Mouse (Mus musculus) frontal cortex, postnatal 25 days (tissue): Measurements from ENCODE around the gene Cep83.
"Not testable (repeated sequence)": the region's sequence is repeated elsewhere in the genome, so short reads cannot be mapped to it uniquely, and the experiment has no call there.

Experiments used
- DNase-seq, 2 experiments: peaks; one replicate each; pipeline ENCODE4 v3.0.0; 2022; ENCODE audit warnings: low spot score in 2 of 2

Cep83 gene

DNA sequence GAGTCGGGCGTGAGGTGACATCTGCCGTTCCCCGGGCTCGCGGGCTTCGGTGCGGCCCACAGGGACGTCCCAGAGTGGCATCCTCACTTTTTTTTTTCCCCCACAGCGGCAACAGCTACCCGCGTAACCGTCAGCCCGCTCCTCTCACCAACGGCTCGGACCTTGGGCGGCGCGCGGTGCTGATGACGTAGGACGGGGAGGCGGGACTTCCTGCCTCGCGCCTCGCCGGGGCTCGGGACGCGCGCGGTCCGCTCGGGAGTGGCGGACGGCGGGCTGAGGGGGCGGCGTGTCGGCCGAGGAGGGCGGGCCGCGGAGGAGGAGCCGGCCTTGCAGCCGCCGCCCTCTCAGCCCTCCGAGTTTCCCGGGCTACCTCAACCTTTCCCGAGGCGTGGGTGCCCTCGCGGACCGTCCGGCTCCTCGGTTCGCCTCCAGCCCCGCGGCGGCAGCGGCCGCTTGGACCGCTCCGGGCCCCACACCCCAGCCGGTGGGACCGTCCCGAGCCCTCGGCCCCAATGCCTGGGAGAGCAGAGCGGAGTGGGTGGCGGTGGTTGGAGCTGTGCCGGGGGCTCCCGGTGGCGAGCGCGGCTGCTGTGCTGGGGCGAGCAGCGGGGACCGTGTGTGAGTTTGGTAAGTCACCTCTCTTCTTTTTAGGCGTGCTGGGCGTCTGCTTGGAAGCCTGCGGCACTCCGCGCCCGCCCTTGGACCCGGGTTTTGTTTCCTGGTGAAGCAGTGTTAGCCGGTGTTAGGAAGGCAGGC is at the start of gene Cep83:
Gene Cep83, plus strand, starts transcription at position 235 of the 756 bp plus-strand sequence.
- DNase-seq, result peak; percentile 77 to 87

DNA sequence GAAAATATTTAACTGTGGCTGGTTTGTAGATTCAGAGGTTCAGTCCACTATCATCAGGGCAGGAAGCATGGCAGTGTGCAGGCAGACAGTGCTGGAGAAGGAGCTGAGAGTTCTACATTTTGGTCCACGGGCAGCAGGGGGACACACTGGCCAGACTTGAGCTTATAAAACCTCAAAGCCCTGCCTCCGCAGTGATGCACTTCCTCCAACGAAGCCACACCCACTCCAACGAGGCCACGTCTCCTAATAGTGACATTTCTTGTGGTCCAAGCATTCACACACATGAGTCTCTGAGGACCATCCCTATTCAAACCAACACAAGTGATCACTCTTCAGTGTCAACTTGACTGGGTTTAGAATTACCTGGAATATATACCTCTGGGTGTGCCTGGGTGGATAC is 49.2 kb upstream of the Cep83 start:
- DNase-seq, result no peak

DNA sequence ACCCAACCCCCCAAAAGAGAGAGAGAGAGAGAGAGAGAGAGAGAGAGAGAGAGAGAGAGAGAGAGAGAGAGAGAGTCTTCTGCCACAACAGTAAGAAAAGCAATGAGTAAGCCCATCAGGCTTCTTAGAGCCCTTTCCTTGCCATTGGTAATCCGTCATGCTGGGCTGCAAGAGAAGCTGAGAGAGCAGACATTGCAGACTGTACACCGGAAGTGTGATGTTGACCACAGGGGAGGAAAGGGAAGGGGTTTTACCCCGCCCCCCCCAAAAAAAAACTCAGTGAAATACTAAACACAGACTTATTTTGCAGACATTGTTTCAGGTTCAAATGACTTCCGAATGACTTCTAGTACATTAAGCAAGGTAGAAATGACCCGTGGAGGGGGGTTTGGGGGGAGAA is 48.4 kb upstream of the Cep83 start:
- DNase-seq, result no peak

DNA sequence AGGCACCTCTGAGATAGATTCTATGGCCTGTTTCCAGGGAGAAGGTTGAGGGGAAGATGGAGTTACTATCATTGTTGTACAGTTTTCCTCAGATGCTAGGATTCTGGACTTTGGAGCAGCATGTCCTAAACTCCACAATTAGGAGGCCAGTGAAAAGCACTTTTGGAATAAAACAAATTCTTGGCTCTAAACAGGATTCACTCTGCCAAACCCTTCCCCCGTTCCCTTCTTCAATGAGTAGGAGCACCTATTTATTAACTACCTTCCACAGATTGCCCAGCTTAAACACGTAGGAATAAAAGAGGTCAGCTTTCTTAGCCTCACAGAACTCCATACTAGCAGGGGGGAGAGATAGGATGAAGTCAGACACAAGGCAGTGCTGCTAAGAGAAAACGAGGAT is 24.4 kb upstream of the Cep83 start:
- DNase-seq, result no peak

DNA sequence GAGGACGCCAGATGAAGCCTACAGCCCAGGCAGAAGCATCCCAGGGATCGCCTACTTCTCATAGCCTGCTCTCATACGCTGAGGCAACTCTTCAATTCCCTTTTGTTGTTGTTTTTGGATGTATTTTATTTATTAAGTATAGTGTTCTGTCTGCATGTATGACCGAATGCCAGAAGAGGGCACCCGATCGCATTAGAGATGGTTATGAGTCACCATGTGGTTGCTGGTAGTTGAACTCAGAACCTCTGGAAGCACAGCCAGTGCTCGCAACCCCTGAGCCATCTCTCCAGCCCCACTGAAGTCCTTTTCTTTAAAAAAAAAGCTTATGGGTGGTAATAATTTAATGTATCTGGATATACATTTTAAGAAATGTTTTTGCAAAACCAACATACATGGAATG is 24.0 kb upstream of the Cep83 start:
- no peak for DNase-seq

DNA sequence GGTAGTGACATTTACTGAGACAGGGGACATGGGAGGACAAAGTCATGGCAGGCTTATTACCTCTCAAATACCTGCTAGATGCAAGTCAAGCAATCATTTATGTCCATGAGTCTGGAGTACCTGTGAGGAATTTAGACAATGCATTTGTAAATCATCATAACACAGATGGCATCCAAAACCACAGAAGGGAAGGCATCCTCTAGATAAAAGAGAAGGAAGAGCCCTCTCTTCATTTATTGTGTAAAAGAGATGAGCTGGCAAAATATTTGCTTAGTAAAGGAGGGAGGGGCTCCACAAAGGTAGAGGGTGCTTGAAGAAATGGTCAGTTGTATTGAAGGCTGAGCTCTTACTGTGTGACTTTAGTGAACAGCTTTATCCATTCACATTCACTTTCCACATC is 20.3 kb upstream of the Cep83 start:
- no peak for DNase-seq

DNA sequence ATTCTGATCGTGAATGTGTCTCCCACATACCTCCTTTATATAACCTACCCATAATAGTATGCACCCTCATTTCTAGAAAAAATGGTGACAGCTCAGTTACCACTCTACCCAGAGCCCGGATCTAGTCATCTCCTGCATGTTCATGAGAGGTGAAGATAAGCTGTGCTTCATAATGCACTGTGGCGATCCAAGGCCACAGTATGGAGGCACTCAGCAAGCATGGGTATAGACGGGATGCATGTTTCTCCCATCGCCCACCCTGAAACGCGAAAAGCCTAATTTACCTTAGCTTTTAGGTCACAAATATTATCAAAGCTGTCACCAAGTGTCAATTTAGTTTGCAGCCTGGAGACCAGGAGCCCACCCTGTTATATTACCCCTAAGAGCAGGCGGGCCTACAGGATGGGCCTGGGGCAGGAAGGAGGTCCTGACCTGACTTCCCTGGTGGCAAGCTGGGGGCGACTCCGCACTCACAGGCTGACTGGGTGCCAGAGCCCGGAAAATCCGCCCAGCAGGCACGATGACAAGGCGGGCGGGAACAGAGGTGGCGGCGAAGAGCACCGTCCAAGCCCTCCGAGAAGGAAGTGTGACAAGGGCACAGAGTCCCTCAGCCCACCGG is 544 bp upstream of the Cep83 start:
- DNase-seq, result peak in 1 of 2 experiments; percentile 18

DNA sequence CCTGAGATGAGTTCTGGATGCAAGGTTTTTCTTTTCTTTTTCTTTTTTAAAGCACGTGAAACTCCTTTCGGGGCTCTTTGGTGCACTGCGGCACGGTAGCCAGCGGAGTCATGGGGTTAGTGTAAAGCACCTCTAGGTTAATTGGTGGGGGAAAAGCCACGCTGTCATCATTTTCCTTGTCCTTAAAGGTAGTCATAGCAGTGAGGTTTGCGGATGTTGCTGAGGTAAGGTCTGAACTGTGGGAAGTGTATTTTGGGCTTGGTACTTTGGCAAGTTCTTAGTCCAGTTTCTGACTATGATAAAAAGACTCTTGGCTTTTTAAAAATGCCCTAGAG is 689 bp downstream of the Cep83 start:
- DNase-seq, result no peak

DNA sequence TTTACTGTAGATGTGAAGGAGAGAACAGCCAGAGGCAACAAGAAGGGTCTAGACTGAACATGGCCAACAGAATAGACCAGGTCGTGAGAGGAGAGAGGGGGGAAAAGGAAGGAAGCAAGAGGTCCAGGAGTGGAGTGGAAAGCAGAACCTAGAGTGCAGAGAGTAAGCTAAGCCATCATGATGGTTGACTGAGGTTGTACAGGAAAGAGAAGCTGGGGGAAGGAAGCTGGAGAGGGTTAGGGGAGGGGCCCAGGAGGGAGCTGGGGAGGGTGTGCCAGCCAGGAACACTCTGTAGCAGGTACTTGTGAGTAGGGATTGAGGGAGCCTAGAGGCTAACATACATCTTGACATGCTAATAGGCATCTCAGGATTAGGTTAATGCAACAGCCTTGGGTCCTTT is 1.9 kb downstream of the Cep83 start:
- DNase-seq, result no peak

DNA sequence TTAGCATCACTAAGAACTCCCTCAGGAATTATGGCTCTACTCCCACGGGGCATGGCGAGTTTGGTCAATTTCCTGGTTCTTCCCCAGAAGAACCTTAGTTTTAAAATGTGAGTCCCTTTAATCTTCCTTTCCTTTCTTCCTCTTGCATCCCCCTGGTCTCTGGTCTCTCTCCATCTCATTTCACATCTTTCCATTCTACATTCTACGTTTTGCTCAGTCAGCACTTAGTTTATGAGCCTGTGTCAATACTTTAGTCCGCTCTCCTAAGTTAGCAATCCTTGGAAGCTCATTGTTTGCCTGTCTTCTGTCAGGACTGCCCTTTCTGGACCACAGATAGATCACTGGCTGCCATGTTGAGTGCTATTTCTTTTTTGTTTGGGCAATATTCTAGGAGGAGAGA is 3.7 kb downstream of the Cep83 start:
- DNase-seq, result no peak

DNA sequence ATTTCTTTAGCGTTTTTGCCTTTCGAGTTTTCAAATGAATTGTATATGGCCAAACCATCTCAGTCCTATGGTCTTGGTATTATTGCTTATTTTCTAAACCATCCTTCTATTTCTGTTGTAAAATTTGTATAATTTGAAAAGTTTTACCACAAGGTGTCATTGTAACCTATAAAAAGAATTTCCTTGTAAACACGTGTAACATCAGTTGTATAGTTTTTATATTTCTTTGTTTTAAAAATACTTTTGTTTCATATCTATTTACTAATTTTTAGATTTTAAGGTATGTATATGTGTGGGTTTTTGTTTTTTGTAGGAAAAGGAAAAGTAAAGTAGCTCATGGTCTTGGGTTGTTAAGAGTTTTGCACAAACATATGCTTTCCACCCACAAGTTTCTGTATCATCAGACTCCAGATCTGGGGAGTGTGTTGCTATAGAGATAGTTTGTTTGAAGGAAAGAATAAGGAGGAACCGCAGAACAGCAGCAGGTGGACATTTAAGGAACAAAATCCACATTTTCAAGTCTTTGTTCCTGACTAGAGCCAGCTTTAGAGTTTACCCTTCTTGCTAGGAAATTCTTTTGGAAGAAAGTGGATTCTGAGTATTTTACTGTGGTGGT is 17.3 kb downstream of the Cep83 start:
- DNase-seq, result no peak

DNA sequence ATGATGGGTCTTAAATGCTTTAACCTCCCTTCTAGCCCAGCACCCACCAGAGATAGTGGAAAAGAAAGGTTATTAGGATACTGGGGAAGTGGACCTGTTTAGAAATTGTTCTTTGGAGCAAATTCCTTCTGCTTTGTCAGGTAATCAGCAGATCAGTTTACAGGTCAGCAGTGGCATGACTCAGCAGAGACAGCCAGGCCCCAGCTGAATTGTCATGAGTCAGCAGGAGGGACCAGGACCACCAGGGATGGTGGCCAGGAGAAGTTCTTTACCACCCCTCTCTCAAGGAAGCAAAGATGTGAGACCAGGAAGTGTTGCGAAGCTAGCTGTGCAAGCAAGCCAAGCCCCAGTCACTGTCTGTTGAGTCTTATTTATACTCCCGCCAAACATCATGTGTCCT is 18.2 kb downstream of the Cep83 start:
- no peak for DNase-seq

DNA sequence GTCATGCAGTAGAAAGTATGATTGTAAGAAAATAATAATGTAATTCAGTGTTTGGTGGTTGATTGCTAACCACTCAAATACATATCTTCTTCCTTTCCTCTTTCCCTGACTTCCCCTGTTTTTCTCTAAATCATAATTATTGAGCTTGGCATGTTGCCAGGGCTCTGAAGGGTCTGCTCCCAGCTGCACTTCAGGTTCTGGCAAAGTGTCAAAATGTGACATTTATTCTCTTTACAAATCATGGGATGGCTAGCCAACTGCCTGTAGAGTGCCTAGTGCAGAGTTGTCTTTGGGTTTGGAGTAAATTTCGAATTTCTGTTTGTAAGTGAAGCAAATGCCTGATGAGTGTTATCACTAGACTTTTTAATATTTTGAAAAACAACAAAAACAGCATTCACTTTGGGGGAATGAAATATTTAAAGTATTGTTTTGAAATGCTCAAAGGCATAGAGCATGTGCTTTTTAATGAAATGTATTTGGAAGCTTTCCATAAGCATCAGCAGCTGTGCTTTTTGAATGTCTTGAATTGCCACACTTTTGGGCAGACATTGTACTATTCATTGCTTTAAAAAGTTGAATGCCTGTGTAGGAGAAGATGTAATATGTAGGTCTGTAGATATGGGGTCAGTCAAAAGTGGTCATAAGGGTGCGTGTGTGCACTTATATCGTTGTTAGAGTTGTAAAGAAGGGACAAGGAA is 21.3 kb downstream of the Cep83 start:
- DNase-seq, result no peak

DNA sequence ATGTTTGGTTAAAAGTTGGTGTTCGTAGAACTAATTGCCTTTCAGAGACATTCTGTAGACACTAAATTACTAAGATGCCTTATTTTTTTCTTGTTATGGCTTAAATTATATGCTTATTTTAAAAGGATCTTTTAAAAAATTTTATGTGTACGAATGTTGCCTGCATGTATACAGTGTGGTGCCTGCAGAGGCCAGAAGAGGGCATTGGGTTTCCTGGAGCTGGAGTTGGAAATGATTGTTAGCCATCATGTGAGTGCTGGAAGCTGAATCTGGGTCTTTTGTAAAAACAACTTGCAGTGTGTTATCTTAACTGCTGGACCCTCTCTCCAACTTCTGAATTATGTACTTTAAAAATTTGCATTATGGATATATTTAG is 21.9 kb downstream of the Cep83 start:
- DNase-seq, result no peak

DNA sequence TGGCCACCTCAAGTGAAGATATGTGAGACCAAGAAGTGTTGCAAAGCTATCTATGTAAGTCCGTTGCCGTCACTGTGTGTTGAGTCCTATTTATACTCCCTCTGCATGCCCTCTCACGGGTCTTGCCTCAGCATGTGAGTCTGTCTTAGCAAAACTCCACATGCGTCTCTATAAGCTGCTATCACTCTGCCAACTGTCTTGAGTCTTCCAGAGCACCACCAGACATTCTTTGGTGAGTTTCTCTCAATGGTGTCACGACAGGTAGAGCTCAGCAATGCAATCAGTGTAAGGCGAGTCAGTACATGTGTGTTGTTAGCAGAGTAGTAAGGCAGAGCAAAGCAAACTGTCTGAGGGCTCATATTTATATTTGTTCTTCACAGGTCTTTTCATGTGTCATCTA is 31.8 kb downstream of the Cep83 start:
- DNase-seq, result no peak

DNA sequence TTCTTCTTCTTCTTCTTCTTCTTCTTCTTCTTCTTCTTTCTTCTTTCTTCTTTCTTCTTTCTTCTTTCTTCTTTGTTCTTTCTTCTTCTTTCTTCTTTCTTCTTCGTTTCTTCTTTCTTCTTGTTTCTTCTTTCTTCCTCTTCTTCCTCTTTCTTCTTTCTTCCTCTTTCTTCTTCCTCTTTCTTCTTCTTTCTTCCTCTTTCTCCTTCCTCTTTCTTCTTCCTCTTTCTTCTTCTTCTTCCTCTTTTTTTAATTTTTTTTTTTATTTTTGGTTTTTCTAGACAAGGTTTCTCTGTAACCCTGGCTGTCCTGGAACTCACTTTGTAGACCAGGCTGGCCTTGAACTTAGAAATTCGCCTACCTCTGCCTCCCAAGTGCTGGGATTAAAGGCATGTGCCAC is 39.6 kb downstream of the Cep83 start:
- DNase-seq, result not testable (repeated sequence)

DNA sequence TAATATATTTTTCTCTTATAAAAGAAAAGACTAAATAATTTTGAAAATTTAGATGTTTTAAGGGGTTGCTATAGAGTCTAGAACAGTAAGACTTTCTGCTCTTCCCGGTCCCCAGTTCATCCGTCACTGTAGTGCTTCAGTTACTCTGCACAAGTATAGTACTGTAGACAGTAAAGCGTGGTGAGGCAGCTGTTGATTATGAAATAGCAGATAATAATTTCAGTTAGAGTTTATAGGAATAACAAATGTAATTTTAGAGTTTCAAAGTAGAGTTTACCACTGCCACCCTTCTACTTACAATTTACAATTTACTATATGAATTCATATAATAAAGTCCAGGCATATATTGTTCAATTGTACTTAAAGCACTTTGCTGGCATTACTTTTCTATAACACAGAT is 42.0 kb downstream of the Cep83 start:
- no peak for DNase-seq

DNA sequence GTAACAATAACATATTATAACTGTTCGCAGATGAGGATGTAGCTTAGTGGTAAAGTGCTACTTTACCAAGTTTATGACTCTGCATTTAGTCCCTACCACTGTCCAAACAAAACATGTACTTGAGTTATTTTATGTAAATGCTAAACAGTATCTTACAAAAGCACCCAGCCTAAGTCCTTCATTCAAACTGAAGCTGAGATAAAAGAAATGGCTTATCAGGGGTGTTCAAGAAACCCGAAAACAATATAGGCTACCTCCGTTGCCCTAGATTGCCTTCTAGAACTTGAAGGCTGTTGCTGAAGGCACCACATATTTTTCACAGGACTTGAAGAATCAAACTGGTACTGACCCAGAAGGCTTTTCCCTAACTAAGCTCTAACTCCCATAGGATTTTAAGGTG is 46.4 kb downstream of the Cep83 start:
- DNase-seq, result no peak

DNA sequence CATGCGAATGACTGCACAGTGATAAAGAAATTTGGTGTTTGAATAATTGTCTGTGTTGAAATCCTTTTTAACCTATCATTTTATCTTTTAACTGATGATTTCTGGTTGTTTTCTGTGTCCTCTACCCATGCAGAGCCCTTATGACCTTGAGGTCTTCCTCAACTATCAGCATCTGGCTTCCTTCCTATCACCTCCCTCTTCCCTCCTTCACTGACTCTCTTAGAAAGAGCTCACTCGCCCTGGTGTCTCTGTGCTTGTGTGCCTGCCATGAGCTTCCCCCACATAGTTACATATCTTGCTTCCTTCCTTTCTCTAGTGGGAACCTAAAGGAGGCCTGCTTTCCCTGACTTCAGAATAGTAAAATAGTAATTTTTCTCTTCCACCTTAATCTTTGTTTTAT is 51.8 kb downstream of the Cep83 start:
- DNase-seq, result no peak

DNA sequence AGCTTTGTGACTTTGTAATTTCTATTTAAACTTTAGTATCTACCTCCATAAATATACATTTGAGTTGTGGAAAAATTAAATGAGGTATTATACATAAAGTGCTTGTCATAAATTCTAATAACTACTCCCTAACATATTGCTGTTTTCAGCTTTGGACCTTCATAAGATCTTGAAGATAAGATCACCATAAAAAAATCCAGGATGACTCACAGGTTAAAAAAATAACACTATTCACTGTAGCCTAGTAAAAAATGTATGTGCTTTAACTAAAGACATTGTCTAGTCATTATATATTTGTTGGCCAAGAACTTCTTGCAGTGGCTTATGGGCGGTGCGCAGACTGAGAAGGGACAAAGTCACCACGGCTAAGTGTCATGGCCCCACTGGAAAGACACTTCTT is 53.0 kb downstream of the Cep83 start:
- DNase-seq, result no peak

DNA sequence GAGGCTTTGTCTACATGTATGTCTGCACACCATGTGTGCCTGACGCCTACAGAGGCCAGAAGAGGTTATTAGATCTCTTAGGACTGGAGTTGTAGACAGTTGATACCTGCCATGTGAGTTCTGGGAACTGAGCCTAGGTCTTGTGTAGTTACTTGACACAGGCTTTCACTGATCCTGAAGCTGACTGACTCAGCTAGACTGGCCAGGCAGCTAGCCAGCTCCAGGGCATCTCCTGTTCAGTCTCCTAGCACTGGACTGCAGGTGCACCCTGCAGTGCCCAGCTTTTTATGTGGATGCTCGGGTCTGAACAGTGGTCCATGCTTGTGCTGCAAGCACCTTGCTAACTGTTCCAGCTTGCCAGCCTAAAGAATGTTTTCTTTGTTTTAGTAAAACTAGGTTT is 58.6 kb downstream of the Cep83 start:
- DNase-seq, result no peak

DNA sequence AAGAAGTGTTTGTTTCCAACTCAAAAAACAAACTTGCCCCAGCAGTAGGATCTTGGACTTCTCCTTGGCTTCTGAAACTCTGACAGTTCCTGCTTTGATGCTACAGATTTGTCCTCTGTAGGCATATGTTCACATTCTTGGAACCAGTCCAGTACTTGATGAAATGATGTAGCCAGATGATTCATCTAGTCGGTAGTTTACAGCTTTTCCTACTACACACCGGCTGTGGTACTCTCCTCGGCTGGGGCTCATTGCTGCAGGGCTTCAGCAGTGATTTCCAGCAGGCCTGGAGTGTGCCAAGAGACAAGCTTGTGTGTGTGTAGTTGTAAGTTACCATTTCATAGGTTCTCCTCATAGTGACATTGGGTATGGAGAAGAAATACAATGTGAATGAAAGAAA is 83.0 kb downstream of the Cep83 start:
- no peak for DNase-seq

DNA sequence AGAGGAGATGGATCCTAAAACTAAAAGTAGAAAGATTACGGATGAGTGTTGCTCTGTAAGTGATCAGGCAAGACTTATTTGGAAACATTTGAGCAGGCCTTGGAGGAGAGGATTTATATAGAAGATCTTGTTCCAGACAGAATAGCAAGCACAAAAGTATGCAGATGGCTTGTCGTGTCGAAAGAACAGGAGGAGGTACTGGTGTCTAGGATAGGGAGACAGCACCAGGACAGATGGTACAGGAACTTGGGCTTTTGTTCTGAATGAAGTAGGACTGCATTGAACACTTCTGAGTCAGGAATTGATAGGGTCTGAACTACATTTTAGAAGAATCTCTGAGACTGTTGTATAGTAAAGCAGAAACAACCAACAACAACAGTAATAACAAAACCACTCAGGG is 89.1 kb downstream of the Cep83 start:
- no peak for DNase-seq
